Mouse (Mus musculus) bone marrow macrophage, adult 2 months (primary cell): ENCODE results near the gene Slc6a21.

Source experiments
- CTCF ChIP-seq: IDR thresholded peaks from 2 replicates; pipeline ENCODE4 v1.5.1; 2012; ENCODE audit warnings: low read depth, mild to moderate bottlenecking, low read length, moderate library complexity
- POLR2A ChIP-seq: IDR thresholded peaks from 2 replicates; pipeline ENCODE4 v1.6.1; 2012; ENCODE audit warnings: mild to moderate bottlenecking, low read depth, low read length, borderline replicate concordance

DNA sequence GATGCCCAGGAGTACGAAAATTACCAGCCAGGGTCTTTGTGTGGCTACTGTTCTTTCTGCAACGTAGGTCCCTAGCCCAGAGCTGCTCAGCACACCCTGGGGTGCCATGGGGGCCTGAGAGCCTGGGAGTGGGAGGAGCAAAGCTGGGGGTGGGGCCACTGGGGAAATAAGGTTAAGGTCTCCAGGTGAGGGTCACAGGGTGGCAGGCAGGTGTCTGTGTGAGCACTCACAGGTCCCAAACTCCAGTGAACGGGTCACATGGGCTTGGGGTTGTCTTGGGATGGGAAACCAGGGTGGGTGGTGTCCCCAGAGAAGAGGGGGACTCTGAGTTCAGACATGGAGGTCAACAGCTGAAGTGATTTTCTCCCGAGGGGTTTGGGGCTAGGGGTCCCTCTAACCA is 60.2 kb downstream of the Slc6a21 start:
- TF ChIP-seq CTCF: no peak
- no peak for TF ChIP-seq POLR2A
